Mouse (Mus musculus) liver, embryonic 12.5 days (tissue): ENCODE results near the gene Rasl11b. TPM values are rescaled to one million over a fixed set of nuclear protein-coding genes. Genes with fewer than 3 reads are reported as not detected.

Source experiments
- ATAC-seq: fragments of 200-750 bp; cut with Nextera tagmentation; 2 replicates; pipeline ENCODE4 v1.8.0; 2017; ENCODE audit warnings: moderate number of reproducible peaks, mild to moderate bottlenecking, moderate library complexity
- H3K27ac ChIP-seq: fragments of 300-500 bp; sonication (generic); 2 replicates; pipeline ENCODE4 v1.5.1; 2016; ENCODE audit warnings: mild to moderate bottlenecking
- H3K27me3 ChIP-seq: fragments of 300-500 bp; sonication (generic); replicated peaks from 2 replicates; pipeline ENCODE4 v1.6.1; 2016; ENCODE audit warnings: mild to moderate bottlenecking, moderate library complexity
- H3K36me3 ChIP-seq: fragments of 300-500 bp; sonication (generic); 2 replicates; pipeline ENCODE4 v1.6.1; 2016; ENCODE audit warnings: mild to moderate bottlenecking, moderate library complexity
- H3K4me1 ChIP-seq: fragments of 300-500 bp; sonication (generic); 2 replicates; pipeline ENCODE4 v1.6.1; 2016
- H3K4me2 ChIP-seq: fragments of 300-500 bp; sonication (generic); 2 replicates; pipeline ENCODE4 v1.6.1; 2016; ENCODE audit warnings: mild to moderate bottlenecking, moderate library complexity
- H3K4me3 ChIP-seq: fragments of 300-500 bp; sonication (generic); 2 replicates; pipeline ENCODE4 v1.5.1; 2016; ENCODE audit warnings: mild to moderate bottlenecking, moderate library complexity
- H3K9ac ChIP-seq: fragments of 300-500 bp; sonication (generic); 2 replicates; pipeline ENCODE4 v1.6.1; 2016; ENCODE audit warnings: mild to moderate bottlenecking, moderate library complexity
- H3K9me3 ChIP-seq: fragments of 300-500 bp; sonication (generic); replicated peaks from 2 replicates; pipeline ENCODE4 v1.6.1; 2016; ENCODE audit warnings: mild to moderate bottlenecking, moderate library complexity
- WGBS: fragments of 180-500 bp; shearing (Covaris S2); methylation state at CpG from one replicate; pipeline ENCODE4 v1.1.7; 2016; ENCODE audit not compliant: insufficient replicate concordance; 5-methylcytosine and 5-hydroxymethylcytosine counted together
- polyA plus RNA-seq: library from polyadenylated mRNA; unstranded; fragments of >200 nt; fragmentation: Nextera tagmentation; extraction: Ambion mirVana; gene quantifications from 2 replicates; pipeline ENCODE4 v1.2.1, GENCODE M21; 2016

The Rasl11b gene
- polyA plus RNA-seq, 1 experiment from 2014 or later, result 5.9 TPM

DNA sequence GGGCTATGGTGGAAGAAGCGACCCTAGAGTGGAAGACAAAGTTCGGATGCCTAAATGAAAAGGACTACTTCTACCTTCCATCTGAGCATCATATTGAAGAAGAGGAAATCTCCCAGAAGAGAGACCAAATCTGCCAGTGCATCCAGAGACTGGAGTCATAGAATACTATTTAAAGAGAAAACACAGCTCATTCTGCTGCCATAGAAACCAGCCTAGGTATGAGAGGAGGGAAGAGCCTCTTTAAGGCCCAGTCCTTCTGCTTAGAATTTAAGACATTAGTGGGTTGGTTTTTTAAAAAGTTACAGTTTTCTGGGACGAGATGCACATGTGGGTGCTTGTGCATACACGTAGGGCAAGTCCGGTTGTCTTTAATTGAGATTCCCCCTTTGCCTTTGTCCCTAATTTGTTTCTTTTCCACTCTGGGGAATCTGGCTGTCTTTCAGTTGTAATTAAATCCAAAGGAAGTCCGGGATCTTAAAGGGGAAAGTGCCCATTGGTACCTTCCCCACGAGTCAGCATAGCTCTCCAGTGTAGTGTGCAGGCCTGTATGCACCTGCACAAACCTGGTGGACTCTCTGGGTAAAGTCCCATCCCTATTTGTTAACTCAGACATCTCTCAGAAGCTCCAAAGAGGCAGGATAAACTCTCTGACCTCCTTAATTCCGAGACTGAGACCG is 5.5 kb upstream of the Rasl11b start:
- Histone ChIP-seq H3K4me3 (no peak overlapping the region), H3K27me3 (peaks cover 47% of the 10 kb centered on the region), H3K36me3 (no peaks in the 10 kb centered on the region), H3K27ac (no peak overlapping the region), H3K9ac (no peak overlapping the region), H3K4me1 (peaks cover 16% of the 10 kb centered on the region), H3K9me3 (no peaks in the 10 kb centered on the region), H3K4me2 (no peak overlapping the region)
- ATAC-seq, result no peak
- WGBS, result 56% methylated on average over 9 of the region's 9 CpGs

DNA sequence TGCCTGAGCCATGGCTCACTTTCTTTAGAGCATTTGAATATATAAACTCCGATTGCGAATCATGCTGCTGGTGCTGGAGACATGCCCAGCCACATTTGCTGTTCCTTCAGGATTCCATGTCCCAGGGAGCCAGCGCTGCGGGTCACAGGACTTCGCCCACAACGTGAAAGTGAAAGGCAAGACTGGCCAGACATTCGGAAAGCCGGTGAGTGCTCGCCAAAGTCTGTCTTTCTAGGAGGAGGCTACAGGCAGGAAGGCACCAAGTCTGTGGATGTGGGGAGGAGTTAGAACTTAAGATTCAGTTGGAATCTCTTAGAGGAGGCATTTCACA is 5.0 kb upstream of the Rasl11b start:
- no peak for ATAC-seq
- Histone ChIP-seq H3K4me2 (no peak overlapping the region), H3K4me1 (peaks cover 21% of the 10 kb centered on the region), H3K27me3 (peaks cover 52% of the 10 kb centered on the region), H3K9me3 (no peaks in the 10 kb centered on the region), H3K4me3 (no peak overlapping the region), H3K27ac (no peak overlapping the region), H3K36me3 (no peaks in the 10 kb centered on the region), H3K9ac (no peak overlapping the region)
- 57% methylated on average over 9 of the region's 9 CpGs for WGBS

DNA sequence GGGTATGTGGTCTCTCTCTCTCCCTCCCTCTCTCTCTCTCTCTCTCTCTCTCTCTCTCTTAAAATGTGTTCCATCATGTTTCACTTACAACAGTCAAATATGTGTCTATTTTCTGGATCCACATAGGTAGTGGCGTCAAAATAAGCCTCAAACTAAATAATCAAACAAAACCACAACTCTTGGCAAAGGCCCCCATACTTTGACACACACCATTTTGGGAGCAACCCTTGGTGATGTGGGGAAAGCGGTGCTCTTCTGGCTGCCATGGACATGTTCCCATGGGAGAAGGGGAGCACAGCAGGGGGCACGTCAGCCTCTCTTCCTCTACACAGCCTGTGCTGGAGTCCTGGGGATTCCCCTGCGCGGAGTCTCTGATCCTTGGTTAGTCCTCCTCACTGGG is 4.2 kb upstream of the Rasl11b start:
- no peak for ATAC-seq
- WGBS, result 73% methylated on average over 5 of the region's 5 CpGs
- Histone ChIP-seq H3K9me3 (no peaks in the 10 kb centered on the region), H3K4me1 (peaks cover 29% of the 10 kb centered on the region), H3K4me2 (no peak overlapping the region), H3K4me3 (no peak overlapping the region), H3K9ac (no peak overlapping the region), H3K27me3 (peaks cover 60% of the 10 kb centered on the region), H3K27ac (no peak overlapping the region), H3K36me3 (no peaks in the 10 kb centered on the region)

DNA sequence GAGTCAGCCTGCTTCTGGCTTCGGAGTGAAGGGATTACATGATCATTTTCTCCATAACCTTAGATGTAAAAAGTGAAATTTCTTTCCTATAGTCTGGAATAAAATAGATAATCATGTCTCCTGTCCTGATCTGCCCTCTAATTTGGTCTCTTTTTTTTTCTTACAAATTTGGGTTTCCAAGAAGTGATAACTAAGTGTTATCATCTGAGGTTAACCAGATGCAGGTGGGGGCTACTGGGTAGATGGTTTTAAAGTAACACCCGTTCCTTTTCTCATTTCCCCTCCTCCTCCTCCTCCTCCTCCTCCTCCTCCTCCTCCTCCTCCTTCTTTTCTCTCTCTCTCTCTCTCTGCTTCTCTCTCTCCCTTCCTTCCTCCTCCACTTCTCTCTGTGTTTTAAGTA is 2.1 kb upstream of the Rasl11b start:
- H3K4me3 ChIP-seq, result no peak overlapping the region
- H3K27me3 ChIP-seq, result peaks cover 72% of the 10 kb centered on the region
- H3K36me3 ChIP-seq, result peaks cover 8% of the 10 kb centered on the region
- H3K4me1 ChIP-seq, result peaks cover 44% of the 10 kb centered on the region
- no peak overlapping the region for H3K4me2 ChIP-seq
- no peak for ATAC-seq
- H3K9ac ChIP-seq, result no peak overlapping the region
- 23% methylated on average over 2 of the region's 2 CpGs for WGBS
- H3K27ac ChIP-seq, result no peak overlapping the region
- H3K9me3 ChIP-seq, result no peaks in the 10 kb centered on the region

DNA sequence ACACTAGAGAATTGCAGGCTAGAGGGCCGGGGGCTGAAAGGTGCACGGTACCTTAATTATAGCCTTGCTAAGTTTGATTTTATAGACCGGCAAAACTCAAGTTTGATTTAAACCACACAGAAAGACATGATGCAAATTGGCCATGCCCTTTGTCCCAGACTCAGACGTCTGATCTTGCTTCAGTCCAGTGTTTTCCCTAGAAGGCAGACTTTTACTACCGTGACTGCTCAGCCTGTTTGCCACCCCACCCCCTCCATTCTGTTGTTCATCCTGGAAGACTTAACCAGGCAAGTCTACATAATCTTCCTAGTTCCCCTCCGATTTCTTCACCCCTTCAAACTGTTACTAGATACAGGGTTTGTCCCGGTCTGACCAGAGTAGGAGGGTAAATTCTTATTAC is 1.5 kb upstream of the Rasl11b start:
- Histone ChIP-seq H3K9me3 (no peaks in the 10 kb centered on the region), H3K4me1 (peaks cover 44% of the 10 kb centered on the region), H3K9ac (no peak overlapping the region), H3K4me3 (no peak overlapping the region), H3K27ac (no peak overlapping the region), H3K4me2 (no peak overlapping the region), H3K27me3 (peaks cover 69% of the 10 kb centered on the region), H3K36me3 (peaks cover 14% of the 10 kb centered on the region)
- WGBS, result 54% methylated on average over 7 of the region's 7 CpGs
- ATAC-seq, result no peak

DNA sequence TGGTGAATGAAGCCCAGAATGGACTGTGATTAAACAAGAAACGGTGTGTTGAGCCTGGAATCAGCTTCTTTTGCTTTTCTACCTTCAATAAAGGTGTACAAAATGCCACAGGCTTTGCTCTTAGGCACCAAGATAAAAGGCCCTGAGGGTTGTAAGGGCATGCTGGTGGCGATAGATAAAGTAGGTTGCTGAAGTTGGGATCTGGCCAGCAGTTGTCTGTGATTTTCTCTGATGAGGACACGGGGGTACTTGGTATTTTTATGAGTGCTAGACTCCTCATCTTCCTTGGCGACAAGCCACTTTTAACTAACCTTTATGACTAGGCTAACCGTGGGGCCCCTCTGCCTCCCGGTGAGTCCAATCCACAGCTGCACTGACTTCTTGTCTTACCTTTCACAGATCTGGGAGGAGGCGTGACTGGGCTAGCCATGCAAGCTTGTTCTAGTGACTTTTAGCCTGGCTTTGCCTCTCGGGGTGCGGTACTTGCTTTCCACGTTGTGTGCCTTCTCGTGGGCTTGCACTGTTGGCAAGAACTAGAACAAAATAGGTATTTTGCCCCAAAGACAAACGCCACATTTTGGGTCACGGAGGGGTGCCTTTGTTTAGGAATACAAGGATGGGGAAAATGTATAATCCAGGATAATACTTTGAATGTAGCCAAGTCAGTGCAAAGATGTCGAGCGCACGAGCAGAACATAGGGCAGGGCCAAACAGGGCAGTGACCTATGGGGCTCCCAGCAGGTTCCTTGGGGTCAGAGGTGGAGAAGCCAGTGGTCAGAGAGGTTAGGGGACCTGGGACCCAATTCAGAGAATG is 852 bp upstream of the Rasl11b start:
- H3K9ac ChIP-seq, result peak overlapping the region; percentile 79
- H3K27ac ChIP-seq, result no peak overlapping the region
- 25% methylated on average over 16 of the region's 16 CpGs for WGBS
- H3K27me3 ChIP-seq, result peaks cover 68% of the 10 kb centered on the region
- H3K4me1 ChIP-seq, result peaks cover 44% of the 10 kb centered on the region
- peak overlapping the region; percentile 71 for H3K4me3 ChIP-seq
- H3K4me2 ChIP-seq, result peak overlapping the region; percentile 98
- H3K36me3 ChIP-seq, result peaks cover 19% of the 10 kb centered on the region
- ATAC-seq, result peak; percentile 54; the same call in 1 of the 2 replicates
- H3K9me3 ChIP-seq, result no peaks in the 10 kb centered on the region

DNA sequence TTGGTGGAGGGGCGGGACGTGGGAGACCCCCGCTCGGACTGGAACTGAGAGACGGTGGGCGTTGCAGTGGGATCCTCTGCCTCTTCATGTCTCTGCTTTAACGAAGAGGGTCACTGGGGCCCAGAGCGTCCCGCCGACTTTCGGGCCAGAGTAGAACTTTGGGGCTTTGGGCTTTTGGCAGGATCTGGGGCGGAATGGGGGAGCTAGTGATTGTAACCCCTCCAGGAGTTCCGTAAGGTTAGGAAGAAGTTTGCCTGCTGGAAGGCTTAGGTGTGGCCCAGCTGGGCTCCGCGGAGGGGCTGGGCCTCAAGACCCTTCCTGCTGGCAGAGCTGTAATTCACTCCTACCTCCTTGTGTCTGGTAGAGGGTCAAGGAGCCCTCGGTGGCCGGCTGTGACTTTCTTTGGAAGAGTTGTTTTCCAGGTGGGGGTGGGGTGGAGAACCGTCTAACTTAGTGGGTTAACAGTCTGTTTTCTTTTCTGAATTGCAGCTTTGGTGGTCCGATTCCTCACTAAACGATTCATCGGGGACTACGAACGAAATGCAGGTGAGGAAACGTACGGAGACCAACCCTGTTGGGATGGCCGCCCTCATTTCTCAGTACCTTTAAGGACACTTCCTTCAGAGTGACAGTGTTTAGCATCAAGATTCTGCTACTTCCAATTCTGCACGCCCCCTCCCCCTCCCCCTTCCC is 674 bp downstream of the Rasl11b start:
- peak overlapping the region; percentile 79 for H3K9ac ChIP-seq
- peak overlapping the region; percentile 98 for H3K4me2 ChIP-seq
- peak overlapping the region; percentile 15 for H3K27ac ChIP-seq
- H3K36me3 ChIP-seq, result peaks cover 21% of the 10 kb centered on the region
- H3K9me3 ChIP-seq, result no peaks in the 10 kb centered on the region
- H3K4me3 ChIP-seq, result peak overlapping the region; percentile 71
- H3K4me1 ChIP-seq, result peaks cover 44% of the 10 kb centered on the region
- WGBS, result 7% methylated on average over 27 of the region's 27 CpGs
- no peak for ATAC-seq
- H3K27me3 ChIP-seq, result peaks cover 60% of the 10 kb centered on the region

DNA sequence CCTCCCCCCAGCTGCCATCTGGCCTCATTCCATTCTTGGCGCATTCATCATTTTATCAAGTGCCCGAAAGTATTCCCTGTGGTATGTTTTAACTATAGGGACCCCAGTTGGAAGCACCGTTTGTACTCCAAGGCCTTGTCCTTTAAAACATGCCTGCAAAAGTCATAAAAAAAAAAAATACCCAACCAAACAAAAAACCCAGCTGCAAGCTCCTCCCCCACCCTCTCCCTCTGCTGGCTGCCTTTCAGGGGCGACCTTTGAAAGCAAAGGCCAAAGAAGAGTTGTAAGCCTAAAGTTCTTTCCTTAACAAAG is 1.2 kb downstream of the Rasl11b start:
- WGBS, result 38% methylated on average over 4 of the region's 4 CpGs
- Histone ChIP-seq H3K27ac (0 out of 2 replicates have a peak overlapping the region, but pooled peaks have one; percentile 15), H3K9ac (no peak overlapping the region), H3K4me1 (peaks cover 44% of the 10 kb centered on the region), H3K4me2 (peak overlapping the region; percentile 98), H3K36me3 (peaks cover 21% of the 10 kb centered on the region), H3K9me3 (no peaks in the 10 kb centered on the region), H3K27me3 (peaks cover 56% of the 10 kb centered on the region), H3K4me3 (peak overlapping the region; percentile 71)
- ATAC-seq, result no peak

DNA sequence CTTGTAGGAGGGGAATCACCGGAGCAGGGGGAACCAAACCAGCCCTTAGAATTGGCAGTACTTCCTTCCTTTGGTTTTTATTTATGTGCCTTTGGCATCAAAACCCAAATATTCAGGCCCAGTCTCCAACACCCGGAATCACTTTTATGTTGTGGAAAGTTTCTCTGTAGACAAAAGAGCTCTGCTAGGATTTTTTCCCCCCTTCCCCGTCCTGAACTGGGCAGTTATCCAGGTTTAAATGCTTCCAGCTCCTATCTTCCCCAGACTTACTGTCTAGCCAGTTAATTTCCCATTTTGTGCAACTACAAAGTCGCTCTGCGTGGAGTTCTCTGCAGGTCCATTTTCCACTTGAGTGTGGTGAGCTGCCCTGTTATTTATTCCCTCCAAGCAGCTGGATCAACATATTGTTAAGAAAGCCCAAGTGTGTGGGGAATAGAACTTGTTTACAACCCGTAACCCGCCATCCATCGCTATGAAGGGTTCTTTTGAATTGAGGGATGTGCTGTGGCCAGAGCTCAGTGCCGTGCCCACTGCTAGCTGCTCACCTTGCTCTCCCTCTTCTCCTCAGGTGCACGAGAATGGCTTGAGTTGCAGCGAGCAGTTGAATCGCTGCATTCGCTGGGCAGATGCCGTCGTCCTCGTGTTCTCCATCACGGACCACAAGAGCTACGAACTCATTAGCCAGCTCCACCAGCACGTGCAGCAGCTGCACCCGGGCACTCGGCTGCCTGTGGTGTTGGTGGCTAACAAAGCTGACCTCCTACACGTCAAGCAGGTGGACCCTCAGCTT is 2.6 kb downstream of the Rasl11b start:
- peaks cover 21% of the 10 kb centered on the region for H3K36me3 ChIP-seq
- H3K27ac ChIP-seq, result no peak overlapping the region
- H3K4me3 ChIP-seq, result no peak overlapping the region
- H3K9me3 ChIP-seq, result no peaks in the 10 kb centered on the region
- 77% methylated on average over 22 of the region's 22 CpGs for WGBS
- no peak overlapping the region for H3K9ac ChIP-seq
- H3K4me2 ChIP-seq, result no peak overlapping the region
- no peak for ATAC-seq
- H3K27me3 ChIP-seq, result peaks cover 44% of the 10 kb centered on the region
- peaks cover 44% of the 10 kb centered on the region for H3K4me1 ChIP-seq

DNA sequence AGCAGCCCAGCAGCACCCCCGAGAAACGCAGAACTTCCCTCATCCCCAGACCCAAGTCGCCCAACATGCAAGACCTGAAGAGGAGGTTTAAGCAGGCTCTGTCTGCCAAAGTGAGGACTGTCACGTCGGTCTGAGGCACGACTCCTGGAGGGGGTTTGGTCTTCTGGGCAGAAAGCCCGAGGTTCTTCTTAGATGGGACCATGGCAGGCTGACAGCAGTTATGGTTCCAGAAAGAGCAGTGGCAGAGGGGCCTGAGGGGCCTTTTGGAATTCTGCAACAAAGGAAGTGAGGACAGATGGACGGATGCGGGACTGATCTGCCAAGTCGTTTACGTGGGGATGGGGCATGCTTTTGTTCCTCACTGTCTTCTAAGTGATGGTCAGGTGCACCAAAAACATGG is 3.4 kb downstream of the Rasl11b start:
- ATAC-seq, result no peak
- Histone ChIP-seq H3K27ac (no peak overlapping the region), H3K4me1 (peaks cover 40% of the 10 kb centered on the region), H3K36me3 (peaks cover 21% of the 10 kb centered on the region), H3K4me3 (no peak overlapping the region), H3K4me2 (no peak overlapping the region), H3K9ac (no peak overlapping the region), H3K27me3 (peaks cover 37% of the 10 kb centered on the region), H3K9me3 (no peaks in the 10 kb centered on the region)
- 76% methylated on average over 11 of the region's 11 CpGs for WGBS

DNA sequence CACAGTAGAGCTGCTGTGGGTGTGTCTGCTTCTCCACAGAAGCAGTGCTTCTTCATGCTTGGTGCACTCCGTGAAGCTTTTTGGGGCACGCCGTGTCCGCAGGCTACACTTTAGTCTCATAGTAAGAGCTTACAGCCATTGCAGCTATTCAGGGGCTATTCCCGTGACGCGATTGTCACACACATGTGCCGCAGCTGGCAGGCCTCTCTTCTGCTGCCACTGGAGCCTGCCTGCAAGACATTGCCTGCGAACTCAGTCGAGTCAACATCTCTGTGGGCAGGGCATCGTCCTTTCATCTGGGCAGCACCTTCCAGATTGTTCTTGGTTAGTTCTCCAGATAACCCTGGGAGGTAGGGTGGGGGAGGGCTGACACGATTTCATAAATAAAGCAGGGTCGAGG is 4.7 kb downstream of the Rasl11b start:
- no peak for ATAC-seq
- H3K36me3 ChIP-seq, result peaks cover 21% of the 10 kb centered on the region
- H3K4me3 ChIP-seq, result no peak overlapping the region
- H3K4me1 ChIP-seq, result peaks cover 26% of the 10 kb centered on the region
- H3K4me2 ChIP-seq, result no peak overlapping the region
- no peak overlapping the region for H3K27ac ChIP-seq
- no peak overlapping the region for H3K9ac ChIP-seq
- 75% methylated on average over 13 of the region's 13 CpGs for WGBS
- no peaks in the 10 kb centered on the region for H3K9me3 ChIP-seq
- peaks cover 23% of the 10 kb centered on the region for H3K27me3 ChIP-seq
